Mouse (Mus musculus) common myeloid progenitor, adult 5-6 weeks (primary cell): ENCODE data around the gene Cog5. TPM values are rescaled to one million over a fixed set of nuclear protein-coding genes. Genes with fewer than 3 reads are reported as not detected.
"Not testable (repeated sequence)": the region's sequence is repeated elsewhere in the genome, so short reads cannot be mapped to it uniquely, and the experiment has no call there.

Experiments
- ATAC-seq: replicated peaks from 2 replicates; pipeline ENCODE4 v1.8.0; 2016; ENCODE audit warnings: low read depth, mild to moderate bottlenecking, moderate TSS enrichment, inconsistent platforms; ENCODE audit not compliant: poor library complexity, severe bottlenecking
- total RNA-seq: library from RNA; stranded (forward); fragments of 200-1000, 187-1606 nt; gene quantifications from 2 replicates; pipeline ENCODE4 v1.2.3, GENCODE M21; 2017

Gene Cog5
- total RNA-seq = 72.0 and 73.7 TPM in 2 replicates

DNA sequence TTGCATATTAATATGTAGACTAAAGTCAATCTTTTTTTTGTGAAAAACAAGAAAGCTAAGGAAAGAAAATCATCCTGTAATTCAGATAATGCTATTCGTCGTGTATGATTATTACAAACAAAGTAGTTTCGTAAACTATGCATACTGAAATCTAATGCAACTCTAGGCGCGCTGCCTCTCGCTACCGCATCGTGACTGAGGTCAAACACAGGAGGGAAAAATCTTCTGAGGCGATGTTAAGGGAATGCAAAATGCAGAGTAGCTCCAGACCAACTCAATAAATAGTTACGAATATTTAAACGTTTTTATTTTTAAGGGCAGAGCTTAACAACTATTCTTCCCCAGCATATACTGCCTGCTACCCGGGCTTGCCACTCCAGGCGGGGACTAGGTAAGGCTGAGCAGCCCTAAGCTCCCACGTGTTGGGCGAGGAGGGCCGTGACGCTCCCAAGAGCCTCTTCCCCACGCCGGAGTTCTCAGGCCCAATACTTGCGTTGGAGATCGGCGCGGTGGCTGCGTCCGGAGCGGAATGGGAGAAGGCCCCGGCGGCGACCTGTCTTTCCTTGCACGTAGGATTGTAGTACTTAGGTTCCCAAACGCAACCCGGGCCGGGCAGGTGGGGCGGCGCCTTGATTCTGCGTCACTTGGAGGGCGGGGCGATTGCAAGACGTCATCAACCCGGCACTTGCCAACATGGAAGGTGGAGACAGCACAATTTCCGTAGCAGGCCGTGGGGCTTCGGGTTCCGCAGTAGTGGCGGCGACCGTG is at the start of gene Cog5, which contains the start of gene Dus4l:
Cog5 (plus strand) TSS at position 673 of the 768 bp plus-strand sequence.
Dus4l (minus strand) TSS at position 630 of the 768 bp plus-strand sequence.
- ATAC-seq = peak; percentile 95

DNA sequence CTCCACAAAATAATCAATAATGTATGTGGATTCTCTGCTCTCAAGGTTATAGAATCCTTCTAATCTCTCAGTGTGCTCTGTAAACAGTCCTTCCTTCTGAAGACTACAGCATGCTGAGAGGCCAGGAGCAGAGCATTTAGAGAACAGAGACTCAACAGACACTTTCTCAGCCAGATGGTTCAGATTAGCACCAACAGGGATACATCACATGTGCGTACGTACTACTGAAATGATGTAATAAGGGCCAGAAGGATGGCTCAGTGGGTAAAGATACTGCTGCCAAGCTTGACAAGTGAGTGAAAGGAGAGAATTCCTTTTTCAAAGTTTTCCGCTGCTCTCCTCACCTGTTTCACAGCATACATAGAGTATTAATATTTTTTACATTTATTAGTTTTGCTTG is 49.8 kb upstream of the Cog5 start:
- ATAC-seq = no peak

DNA sequence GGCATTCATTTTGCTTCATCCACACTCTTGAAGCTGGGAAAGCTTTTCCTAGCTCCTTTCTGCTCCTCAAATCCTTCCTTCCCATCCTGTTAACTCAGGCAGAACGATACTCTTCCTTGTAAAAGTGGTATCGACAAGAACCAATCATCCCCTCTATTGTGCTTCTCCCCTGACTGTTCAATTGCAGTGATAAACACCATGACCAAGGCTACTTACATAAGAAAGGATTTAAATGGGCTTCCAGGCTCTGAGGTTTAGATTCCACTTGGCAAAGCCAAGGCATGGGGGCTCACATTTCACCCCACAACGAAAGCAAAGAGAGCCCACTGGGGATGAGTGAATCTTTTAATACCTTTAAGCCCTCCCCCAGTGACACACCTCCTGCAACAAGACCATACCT is 46.5 kb upstream of the Cog5 start:
- ATAC-seq = no peak

DNA sequence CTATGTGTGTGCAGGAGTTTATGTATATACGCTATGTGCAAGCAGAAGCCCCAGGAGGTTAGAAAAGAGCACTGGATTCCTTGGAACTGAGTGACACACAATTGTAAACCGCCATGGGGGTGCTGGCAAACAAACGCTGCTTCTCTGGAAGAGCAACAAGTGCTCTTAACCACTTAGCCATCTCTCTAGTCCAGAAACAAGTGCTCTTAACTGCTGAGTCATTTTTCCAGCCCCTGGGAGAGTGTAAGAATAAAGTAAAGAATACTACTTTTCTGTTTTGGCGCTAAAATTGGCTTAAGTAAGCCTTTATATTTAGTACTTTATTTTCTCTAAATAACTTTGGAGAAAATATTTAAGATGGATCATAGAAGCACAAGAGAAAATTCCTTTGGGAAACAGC is 41.3 kb upstream of the Cog5 start:
- no peak for ATAC-seq

DNA sequence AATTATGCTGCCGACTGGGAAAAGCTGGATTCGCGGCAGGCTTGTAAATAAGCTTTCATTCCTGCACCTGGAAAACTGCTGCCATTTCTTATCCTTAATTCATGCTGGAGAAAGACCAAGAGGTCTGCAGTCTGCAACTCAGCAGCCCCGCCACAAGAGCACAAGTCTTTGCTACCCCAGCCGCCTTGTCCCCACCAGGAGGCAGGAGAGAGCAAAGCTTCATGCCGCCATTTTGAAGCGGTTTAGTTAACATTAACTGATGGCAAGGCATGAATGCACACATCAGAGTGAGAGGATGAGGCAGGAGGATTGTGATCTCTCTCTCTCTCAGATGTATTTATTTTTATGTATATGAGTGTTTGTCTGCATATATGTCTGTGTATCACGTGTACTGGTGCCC is 34.6 kb upstream of the Cog5 start:
- no peak for ATAC-seq

DNA sequence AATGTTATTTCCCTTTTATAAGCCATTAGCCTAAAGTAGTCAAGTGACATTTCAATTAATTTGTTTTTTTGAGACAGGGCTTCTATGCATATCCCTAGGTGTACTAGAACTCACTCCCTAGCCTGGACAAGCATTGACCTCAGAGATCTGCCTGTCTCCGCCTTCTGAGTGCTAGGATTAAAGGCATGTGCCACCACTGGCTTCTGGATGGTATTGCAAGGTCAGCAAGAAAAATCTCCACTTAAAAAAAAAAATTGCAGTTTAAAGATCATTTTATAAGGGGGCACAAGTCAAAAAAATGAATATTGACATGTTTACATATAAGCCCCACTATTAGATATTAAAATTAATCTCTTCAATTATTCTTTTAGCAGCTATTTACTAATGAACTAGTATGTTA is 29.7 kb upstream of the Cog5 start:
- no peak for ATAC-seq

DNA sequence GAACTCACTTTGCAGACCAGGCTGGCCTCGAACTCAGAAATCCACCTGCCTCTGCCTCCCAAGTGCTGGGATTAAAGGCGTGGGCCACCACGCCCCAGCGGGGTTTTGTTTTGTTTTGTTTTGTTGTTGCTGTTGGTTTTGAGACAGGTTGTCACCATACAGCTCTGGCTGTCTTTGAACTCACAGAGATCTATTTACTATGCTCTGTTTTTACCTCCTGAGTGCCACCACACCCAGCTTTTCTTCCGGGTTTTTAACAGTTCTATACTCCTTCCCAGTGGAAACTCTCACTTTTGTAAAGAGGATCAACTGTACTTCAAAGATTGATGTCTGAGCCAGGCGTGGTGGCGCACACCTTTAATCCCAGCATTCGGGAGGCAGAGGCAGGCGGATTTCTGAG is 26.3 kb upstream of the Cog5 start:
- not testable (repeated sequence) for ATAC-seq

DNA sequence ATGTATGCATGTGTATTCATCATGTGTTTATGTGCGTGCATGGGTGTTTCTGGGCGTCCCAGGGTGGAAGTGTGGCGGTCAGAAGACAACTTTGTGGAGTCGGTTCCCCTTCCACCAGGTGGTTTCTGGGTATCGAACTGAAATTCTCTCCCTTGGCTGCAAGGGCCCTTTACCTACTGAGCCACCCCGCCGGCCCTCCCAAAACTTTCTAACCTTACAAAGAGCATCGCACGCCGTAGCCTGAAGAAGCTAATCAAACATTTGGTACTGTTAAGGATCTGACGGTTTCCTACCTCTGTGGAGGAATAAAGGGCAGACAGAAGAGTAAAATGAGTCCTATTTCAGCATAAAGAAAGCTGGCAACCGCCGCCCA is 20.7 kb upstream of the Cog5 start:
- peak; percentile 53 for ATAC-seq

DNA sequence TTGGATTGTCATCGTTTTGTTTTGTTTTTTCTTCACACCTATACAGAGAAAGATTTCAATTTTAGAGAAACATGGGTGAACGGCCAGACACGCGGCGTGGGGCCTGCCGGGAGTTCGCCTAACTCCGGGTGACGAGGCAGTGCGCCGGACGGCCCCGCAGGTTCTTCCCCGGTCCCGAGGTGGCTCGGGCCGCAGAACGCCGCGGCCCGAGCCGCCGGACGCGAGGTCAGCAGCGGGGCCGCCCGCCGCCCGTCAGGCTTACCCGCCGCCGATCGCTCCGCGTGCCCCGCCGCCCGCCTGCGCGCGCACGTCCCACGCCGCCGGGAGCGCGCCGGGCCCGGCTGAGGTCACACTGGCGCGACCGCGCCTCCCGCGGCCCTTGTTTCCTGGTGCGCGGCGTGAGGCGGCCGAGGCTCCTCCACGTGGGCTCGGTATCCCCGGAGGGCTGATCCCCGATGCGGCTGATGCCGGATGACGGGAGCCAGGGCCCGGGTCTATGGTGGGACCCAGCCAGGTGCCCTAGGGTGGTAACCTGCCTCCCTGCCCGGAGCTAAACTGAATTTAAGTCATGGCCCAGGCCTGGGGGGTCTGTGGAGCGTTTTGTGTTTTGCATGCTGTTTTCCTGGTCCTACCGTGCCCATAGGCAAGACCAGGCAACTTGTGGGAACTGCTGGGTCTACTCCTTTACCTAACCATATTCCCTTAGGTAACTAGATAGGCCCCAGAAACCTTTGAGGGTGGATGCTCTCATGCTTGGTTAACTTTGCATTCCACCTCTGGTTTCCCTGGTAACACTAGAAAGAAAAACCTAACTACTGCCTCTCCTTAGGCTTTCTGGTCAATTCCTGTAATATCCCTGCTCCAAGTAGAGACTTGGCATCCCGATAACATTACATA is 20.1 kb upstream of the Cog5 start, which contains the start of gene Bcap29:
Bcap29 (minus strand) TSS at position 316 of the 897 bp plus-strand sequence.
- peak; percentile 89 for ATAC-seq

DNA sequence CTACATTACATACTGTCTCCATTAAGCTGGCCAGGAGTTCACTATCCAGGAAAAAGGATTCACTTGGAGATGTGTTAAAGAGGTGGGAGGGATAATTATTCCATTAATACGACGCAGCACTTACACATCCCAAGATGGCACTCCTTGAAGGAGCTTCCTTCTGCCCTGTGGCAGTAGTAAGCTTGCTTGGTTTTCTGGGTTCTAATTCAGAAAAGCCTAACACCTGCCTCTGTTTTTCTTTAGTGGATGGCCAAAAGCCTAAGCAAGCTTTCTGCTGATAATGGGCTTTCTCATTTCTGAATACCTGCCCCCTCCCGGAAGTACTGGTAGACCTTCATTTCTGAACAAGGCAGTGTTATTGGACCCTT is 19.4 kb upstream of the Cog5 start:
- no peak for ATAC-seq

DNA sequence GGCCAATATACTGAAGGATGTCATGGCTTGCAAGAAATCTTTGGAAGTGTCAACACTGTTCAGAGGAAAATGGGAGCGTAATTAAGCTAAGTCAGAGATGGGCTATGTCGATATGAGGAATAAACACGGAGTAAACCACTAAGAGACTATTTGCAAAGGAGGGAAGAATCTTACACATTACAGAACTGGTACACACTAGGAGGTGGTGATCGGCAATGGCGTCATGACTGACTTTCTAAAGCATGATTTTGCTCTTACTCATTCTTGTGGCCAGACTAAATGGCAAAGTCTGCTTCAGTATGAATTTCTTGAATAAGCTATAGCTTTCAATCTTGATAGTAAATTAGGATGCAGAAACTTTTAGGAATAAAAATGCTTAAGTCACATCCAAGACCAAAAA is 1.1 kb upstream of the Cog5 start:
- no peak for ATAC-seq

DNA sequence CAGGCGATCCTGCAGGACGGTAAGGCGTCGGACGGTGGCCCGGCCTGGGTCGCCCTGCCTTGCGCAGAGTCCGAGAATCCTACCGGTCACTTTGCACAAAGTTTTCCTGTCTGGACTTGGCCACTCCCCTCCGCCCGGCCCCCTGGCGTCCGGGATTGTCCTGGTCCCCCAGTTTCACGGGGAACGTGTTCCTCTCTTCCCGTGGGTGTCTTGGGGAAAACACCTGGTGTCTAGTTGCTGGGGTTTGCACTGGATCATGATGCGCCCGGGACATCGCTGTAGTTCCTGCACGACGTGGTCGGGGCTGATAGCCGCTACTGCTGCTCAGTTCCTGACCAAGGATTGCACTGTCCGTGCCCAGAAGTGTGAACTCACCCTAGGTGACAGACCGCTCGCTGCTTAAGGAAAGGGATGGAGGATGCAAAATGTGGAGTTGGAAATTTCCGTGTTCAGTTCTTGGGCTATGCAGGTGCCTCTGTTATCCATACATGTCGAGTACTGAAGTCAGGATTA is 352 bp downstream of the Cog5 start:
- peak; percentile 65 for ATAC-seq

DNA sequence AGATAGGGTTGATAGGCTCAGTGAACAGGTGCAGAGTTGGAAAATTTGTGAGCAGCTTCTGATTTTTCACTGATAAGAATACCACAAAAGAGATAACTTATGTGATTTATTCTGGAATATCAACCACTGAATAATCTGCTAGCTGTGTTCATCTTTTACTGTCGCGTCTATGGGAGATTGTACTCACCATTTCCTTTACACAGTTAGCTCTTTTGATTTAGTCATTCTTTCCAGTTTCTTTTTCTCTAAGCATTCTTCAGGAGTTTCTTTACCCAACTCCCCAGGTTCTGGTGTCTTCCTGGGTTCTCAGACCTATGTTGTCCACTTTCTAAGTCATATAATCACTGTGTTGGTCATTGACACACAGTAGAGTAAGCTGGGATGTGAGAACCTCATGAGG is 2.2 kb downstream of the Cog5 start:
- ATAC-seq = no peak

DNA sequence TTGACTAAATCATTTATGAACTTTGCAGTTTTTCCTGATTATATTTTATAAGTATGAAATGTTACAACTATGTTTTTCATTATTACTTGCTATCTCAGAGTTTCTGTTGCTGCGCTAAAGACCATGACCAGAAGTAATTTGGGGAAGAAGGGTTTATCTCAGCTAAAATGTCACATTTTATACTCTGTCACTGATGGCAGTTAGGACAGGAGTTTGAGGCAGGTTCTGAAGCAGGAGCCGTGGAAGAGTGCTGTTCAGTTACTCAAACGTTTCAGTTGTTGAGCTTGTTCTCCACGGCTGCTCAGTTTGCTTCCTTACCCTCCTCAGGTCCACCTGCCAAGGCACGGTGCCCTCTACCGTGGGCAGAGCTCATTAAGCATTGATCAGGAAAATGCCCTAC is 11.3 kb downstream of the Cog5 start:
- no peak for ATAC-seq

DNA sequence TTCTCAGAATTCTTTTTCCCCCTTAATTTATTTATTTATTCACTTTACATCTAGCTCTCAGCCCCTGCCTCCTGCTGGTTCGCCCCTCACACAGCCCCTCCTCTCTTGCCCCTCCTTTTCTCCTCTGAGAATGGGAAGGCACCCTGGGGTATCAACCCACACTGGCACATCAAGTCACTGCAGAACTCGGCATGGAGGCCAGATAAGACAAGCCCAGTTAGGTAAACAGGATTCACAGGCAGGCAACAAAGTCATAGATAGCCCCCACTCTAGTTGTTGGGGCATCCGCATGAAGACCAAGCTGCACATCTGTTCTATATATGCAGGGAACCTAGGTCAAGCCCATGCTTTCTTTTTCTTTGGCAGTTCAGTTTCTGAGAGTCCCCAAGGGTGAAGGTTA is 12.5 kb downstream of the Cog5 start:
- no peak for ATAC-seq

DNA sequence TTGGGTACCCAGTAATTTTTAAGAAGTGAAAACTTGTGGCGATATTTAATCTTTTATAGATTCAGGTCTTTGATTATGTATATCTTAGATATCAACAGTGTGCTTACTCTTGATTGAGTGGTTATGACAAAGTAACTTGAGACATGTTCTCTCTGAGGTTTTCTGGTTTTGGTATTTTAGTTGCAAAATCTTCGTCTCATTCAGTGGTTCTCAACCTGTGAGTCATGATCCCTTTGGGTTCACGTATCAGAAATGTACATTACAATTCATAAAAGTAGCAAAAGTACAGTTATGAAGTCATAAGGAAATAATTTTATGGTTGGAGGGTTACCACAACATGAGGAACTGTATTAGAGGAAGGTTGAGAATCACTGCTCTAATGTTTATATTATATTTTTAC is 32.0 kb downstream of the Cog5 start:
- ATAC-seq = no peak

DNA sequence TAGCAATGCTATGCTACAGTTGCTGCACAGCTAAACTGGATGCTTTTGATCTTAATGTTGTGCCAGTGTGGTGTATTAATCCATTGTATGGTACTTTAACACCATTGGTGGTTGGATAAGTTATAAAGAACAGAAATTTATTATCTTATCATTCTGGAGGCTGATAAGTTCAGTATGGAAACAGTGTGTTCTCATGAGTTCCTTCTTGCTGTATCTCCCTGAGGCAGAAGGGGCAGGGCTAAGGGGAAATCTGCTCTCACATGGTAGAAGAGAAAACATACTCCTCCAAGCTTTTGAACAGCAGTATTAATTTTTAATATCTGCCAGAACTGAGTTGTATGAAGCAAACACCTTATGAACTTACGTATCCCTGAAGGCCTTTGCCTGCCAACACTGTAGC is 38.6 kb downstream of the Cog5 start:
- no peak for ATAC-seq

DNA sequence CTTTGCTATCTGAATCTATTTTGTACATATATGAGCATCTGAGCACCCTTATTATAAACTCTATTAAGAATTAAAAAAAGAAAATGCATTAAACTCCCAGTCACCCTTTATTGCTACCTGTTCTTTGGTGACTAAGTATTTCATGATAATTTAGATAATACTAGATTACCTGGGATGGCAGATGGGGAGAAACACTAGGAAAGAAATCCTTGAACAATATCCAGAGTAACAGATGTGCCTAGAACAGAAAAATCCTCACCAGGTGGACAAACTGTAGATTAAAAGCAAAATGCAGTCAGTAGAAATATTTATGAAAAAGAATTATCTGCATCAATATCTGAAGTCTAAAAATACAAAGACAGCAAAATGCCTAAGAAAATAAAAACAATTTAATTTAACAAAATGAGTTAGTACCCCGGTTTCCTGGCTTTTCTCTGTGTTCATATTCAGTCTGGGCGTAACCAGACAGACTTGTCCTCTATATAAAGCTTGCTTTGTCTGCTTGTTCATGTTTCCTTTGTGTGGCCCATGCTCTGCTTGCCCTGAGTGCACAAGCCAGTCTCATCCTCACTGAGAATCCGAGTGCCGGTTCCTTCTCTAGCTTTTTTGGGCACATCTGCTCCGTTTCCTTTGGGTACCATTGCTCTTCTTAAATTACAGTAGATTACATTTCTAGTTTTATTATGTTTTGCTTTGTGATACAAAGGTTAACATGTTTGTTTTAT is 46.1 kb downstream of the Cog5 start:
- ATAC-seq = no peak

DNA sequence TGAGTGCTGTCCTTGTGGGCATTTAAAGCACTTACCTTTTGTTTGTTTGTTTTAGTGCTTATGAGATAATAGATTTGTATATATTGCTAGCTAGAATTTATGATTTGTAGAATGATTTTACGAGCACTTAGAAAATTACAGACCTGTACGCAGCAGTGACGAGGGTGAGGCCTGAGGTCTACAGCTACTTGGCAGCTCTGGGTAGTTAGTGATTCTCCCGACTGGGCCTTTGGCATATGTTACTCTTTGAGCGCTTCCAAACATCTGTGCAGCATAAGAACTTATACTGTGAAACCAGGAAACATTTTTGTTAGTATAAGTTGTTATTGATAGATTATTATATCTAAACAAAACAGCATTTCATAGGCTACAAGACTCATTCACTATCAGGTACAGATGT is 46.7 kb downstream of the Cog5 start:
- no peak for ATAC-seq

DNA sequence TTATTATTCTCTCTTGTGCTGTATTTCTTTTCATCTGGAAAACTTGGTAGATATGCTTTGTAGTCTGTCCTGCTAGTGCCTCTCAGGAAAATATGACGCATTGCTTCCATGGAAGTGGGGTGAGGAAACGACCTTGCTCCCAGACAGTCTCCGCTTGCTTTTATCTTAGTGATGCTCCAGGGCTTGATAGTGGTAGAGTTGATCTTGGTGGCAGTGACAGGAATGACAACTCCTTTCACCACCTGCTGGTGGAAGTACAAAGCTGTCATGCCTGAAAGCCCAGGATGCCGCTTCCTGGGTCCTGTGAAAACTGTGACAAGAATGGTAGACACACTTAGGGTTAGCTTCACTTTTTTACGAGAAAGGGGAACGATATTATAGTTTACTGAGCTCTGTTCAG is 49.2 kb downstream of the Cog5 start:
- no peak for ATAC-seq
